Mouse (Mus musculus): ENCODE measurements around the gene Dsn1. TPM values are rescaled to one million over a fixed set of nuclear protein-coding genes. Genes with fewer than 3 reads are reported as not detected.

Dsn1 gene
- polyA plus RNA-seq, 2 experiments = 30.2 to 32.9 TPM

- no peak for TF ChIP-seq POLR2A (IDR thresholded peaks at IDR 0.05; ENCODE audit: borderline replicate concordance, extremely low read depth, insufficient read depth, insufficient read length)
- no peaks in the 10 kb centered on the region for H3K36me3 ChIP-seq (ENCODE audit: control insufficient read depth, insufficient read depth, low read length)
- no peak for ATAC-seq (ENCODE audit: low FRiP score, low read depth)
- H3K4me3 ChIP-seq (replicated peaks; ENCODE audit: low read length) = no peak overlapping the region
- H3K9me3 ChIP-seq (ENCODE audit: control insufficient read depth, low read length) = no peaks in the 10 kb centered on the region
- no peak overlapping the region for H3K4me2 ChIP-seq (replicated peaks; ENCODE audit: low read depth, low read length, severe bottlenecking)
- WGBS = 70% methylated on average over 3 of the region's 3 CpGs
- H3K27ac ChIP-seq (replicated peaks; ENCODE audit: low read depth, low read length) = no peak overlapping the region
- peaks cover 7% of the 10 kb centered on the region; the same call in 1 of the 2 replicates for H3K4me1 ChIP-seq (ENCODE audit: control insufficient read depth, insufficient read depth, low read length)
- no peaks in the 10 kb centered on the region for H3K27me3 ChIP-seq (ENCODE audit: control insufficient read depth, insufficient read depth, low read length)
- no peak for DNase-seq (ENCODE audit: low spot score)
- H3K9ac ChIP-seq (ENCODE audit: low read depth, low read length, severe bottlenecking) = no peak overlapping the region
These were observed 19.6 kb downstream of the Dsn1 start for GRCm38 (mm10) chr2:156987316-156987715.

DNA sequence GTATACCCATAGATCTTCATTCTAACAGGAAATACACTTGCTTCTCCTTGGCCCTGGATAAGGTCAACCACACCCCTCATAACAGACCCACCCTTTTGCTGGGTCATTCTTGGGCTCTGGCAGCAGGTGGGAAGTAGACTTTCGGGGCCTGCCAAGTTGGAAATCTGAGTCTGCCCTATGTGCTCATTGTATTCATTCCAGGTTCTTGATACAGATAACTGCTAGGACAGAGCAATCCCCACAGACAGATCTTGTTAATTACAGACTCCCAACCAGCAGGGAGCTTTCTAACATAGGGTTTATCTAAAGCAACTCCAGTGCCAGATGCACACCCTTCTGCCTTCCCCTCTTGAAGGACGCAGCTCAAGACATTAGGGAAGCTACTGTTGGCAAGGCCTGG is 24.1 kb downstream of the Dsn1 start:
- Histone ChIP-seq H3K9ac (ENCODE audit: low read depth, low read length, severe bottlenecking) (no peak overlapping the region), H3K36me3 (ENCODE audit: control insufficient read depth, insufficient read depth, low read length) (no peaks in the 10 kb centered on the region), H3K4me1 (ENCODE audit: control insufficient read depth, insufficient read depth, low read length) (no peaks in the 10 kb centered on the region), H3K27ac (replicated peaks; ENCODE audit: low read depth, low read length) (no peak overlapping the region), H3K27me3 (ENCODE audit: control insufficient read depth, insufficient read depth, low read length) (no peaks in the 10 kb centered on the region), H3K4me3 (replicated peaks; ENCODE audit: low read length) (no peak overlapping the region), H3K9me3 (ENCODE audit: control insufficient read depth, low read length) (no peaks in the 10 kb centered on the region), H3K4me2 (replicated peaks; ENCODE audit: low read depth, low read length, severe bottlenecking) (no peak overlapping the region)
- ATAC-seq (ENCODE audit: low FRiP score, low read depth) (no peak), DNase-seq (ENCODE audit: low spot score) (no peak)
- TF ChIP-seq POLR2A (IDR thresholded peaks at IDR 0.05; ENCODE audit: borderline replicate concordance, extremely low read depth, insufficient read depth, insufficient read length) = no peak
- 78% methylated on average over 2 of the region's 2 CpGs for WGBS

DNA sequence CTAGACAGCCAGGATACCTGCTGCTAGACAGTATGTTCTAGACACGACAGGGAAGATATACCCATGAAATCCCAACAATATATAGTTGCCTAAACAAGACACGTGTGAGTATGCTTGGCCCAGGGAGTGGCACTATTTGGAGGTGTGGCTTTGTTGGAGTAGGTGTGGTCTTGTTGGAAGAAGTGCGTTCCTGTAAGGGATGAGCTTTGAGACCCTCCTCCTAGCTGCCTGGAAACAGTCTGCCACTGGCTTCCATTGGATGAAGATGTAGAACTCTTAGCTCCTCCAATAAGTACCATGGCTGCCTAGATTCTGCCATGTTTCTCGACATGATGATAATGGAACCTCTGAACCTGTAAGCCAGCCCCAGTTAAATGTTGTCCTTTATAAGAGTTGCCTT is 25.7 kb downstream of the Dsn1 start:
- no peak for DNase-seq (ENCODE audit: low spot score)
- ATAC-seq (ENCODE audit: low FRiP score, low read depth) = no peak
- Histone ChIP-seq H3K27ac (replicated peaks; ENCODE audit: low read depth, low read length) (no peak overlapping the region), H3K9ac (ENCODE audit: low read depth, low read length, severe bottlenecking) (no peak overlapping the region), H3K4me2 (replicated peaks; ENCODE audit: low read depth, low read length, severe bottlenecking) (no peak overlapping the region), H3K27me3 (ENCODE audit: control insufficient read depth, insufficient read depth, low read length) (no peaks in the 10 kb centered on the region), H3K9me3 (ENCODE audit: control insufficient read depth, low read length) (no peaks in the 10 kb centered on the region), H3K36me3 (ENCODE audit: control insufficient read depth, insufficient read depth, low read length) (no peaks in the 10 kb centered on the region), H3K4me1 (ENCODE audit: control insufficient read depth, insufficient read depth, low read length) (no peaks in the 10 kb centered on the region), H3K4me3 (replicated peaks; ENCODE audit: low read length) (no peak overlapping the region)
- WGBS = 85% methylated on average over 4 of the region's 4 CpGs
- TF ChIP-seq POLR2A (IDR thresholded peaks at IDR 0.05; ENCODE audit: borderline replicate concordance, extremely low read depth, insufficient read depth, insufficient read length) = no peak

DNA sequence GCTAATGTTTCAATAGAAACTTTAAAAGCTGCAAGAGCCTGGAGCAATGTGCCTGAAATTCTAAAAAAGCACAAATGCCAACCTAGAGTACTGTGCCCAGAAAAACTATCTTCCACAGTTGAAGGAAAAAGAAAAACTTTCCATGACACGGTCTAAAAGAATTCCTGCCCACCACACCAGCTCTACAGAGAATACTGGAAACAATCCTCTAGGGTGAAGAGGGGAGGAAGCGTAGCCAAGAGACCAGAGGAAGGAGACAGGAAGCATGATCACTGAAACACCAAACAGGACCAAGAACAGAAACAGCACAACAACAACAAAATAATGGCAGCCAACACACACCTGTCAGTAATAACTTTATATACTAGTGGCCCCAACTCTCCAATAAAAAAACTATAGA is 26.9 kb downstream of the Dsn1 start:
- WGBS = 65% methylated on average over 2 of the region's 2 CpGs
- no peaks in the 10 kb centered on the region for H3K27me3 ChIP-seq (ENCODE audit: control insufficient read depth, insufficient read depth, low read length)
- no peaks in the 10 kb centered on the region for H3K4me1 ChIP-seq (ENCODE audit: control insufficient read depth, insufficient read depth, low read length)
- H3K9me3 ChIP-seq (ENCODE audit: control insufficient read depth, low read length) = no peaks in the 10 kb centered on the region
- H3K27ac ChIP-seq (replicated peaks; ENCODE audit: low read depth, low read length) = no peak overlapping the region
- TF ChIP-seq POLR2A (IDR thresholded peaks at IDR 0.05; ENCODE audit: borderline replicate concordance, extremely low read depth, insufficient read depth, insufficient read length) = no peak
- no peaks in the 10 kb centered on the region for H3K36me3 ChIP-seq (ENCODE audit: control insufficient read depth, insufficient read depth, low read length)
- H3K4me2 ChIP-seq (replicated peaks; ENCODE audit: low read depth, low read length, severe bottlenecking) = no peak overlapping the region
- no peak overlapping the region for H3K9ac ChIP-seq (ENCODE audit: low read depth, low read length, severe bottlenecking)
- DNase-seq (ENCODE audit: low spot score) (peak; percentile 48), ATAC-seq (ENCODE audit: low FRiP score, low read depth) (no peak)
- no peak overlapping the region for H3K4me3 ChIP-seq (replicated peaks; ENCODE audit: low read length)

DNA sequence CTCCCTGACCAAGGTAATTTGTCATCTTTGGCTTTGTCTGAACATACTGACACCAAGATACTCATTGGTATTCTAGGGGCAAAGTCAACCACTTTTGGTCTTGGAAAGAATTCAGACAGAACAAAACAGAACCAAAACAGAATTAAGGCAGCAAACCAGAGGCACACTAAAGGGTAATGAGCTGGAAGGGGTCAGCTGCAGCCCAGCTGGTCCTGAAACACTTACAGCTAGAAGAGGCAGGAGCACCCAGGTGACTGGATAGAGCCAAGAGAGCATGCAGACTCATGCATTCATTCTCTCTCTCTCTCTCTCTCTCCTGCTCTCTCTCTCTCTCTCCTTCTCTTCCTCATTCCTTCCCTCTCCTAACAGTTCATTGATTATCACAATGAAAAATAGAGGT is 30.2 kb downstream of the Dsn1 start:
- H3K4me1 ChIP-seq (ENCODE audit: control insufficient read depth, insufficient read depth, low read length) = no peaks in the 10 kb centered on the region
- DNase-seq (ENCODE audit: low spot score) (no peak), ATAC-seq (ENCODE audit: low FRiP score, low read depth) (no peak)
- H3K27ac ChIP-seq (replicated peaks; ENCODE audit: low read depth, low read length) = no peak overlapping the region
- no peaks in the 10 kb centered on the region for H3K27me3 ChIP-seq (ENCODE audit: control insufficient read depth, insufficient read depth, low read length)
- no peaks in the 10 kb centered on the region for H3K9me3 ChIP-seq (ENCODE audit: control insufficient read depth, low read length)
- no peak for TF ChIP-seq POLR2A (IDR thresholded peaks at IDR 0.05; ENCODE audit: borderline replicate concordance, extremely low read depth, insufficient read depth, insufficient read length)
- no peak overlapping the region for H3K4me2 ChIP-seq (replicated peaks; ENCODE audit: low read depth, low read length, severe bottlenecking)
- no peaks in the 10 kb centered on the region for H3K36me3 ChIP-seq (ENCODE audit: control insufficient read depth, insufficient read depth, low read length)
- H3K4me3 ChIP-seq (replicated peaks; ENCODE audit: low read length) = no peak overlapping the region
- H3K9ac ChIP-seq (ENCODE audit: low read depth, low read length, severe bottlenecking) = no peak overlapping the region

- Histone ChIP-seq H3K4me2 (replicated peaks; ENCODE audit: low read depth, low read length, severe bottlenecking) (no peak overlapping the region), H3K9me3 (ENCODE audit: control insufficient read depth, low read length) (no peaks in the 10 kb centered on the region), H3K27me3 (ENCODE audit: control insufficient read depth, insufficient read depth, low read length) (no peaks in the 10 kb centered on the region), H3K4me3 (replicated peaks; ENCODE audit: low read length) (no peak overlapping the region), H3K36me3 (ENCODE audit: control insufficient read depth, insufficient read depth, low read length) (no peaks in the 10 kb centered on the region), H3K27ac (replicated peaks; ENCODE audit: low read depth, low read length) (no peak overlapping the region), H3K9ac (ENCODE audit: low read depth, low read length, severe bottlenecking) (no peak overlapping the region), H3K4me1 (ENCODE audit: control insufficient read depth, insufficient read depth, low read length) (no peaks in the 10 kb centered on the region)
- WGBS = 50% methylated on average over 2 of the region's 2 CpGs
- ATAC-seq (ENCODE audit: low FRiP score, low read depth) (no peak), DNase-seq (ENCODE audit: low spot score) (no peak)
- TF ChIP-seq POLR2A (IDR thresholded peaks at IDR 0.05; ENCODE audit: borderline replicate concordance, extremely low read depth, insufficient read depth, insufficient read length) = no peak
These were observed 32.0 kb downstream of the Dsn1 start for GRCm38 (mm10) chr2:156974967-156975366.

Measured in limb, embryonic 14.5 days (tissue).